Mouse (Mus musculus) ovary, postnatal 14 days (tissue): ENCODE measurements around the gene Snapc5.
"Not testable (repeated sequence)": the region's sequence is repeated elsewhere in the genome, so short reads cannot be mapped to it uniquely, and the experiment has no call there.

Experiments used
- DNase-seq: peaks from one replicate; pipeline ENCODE4 v3.0.0; 2022; ENCODE audit warnings: low spot score

Snapc5 gene

DNA sequence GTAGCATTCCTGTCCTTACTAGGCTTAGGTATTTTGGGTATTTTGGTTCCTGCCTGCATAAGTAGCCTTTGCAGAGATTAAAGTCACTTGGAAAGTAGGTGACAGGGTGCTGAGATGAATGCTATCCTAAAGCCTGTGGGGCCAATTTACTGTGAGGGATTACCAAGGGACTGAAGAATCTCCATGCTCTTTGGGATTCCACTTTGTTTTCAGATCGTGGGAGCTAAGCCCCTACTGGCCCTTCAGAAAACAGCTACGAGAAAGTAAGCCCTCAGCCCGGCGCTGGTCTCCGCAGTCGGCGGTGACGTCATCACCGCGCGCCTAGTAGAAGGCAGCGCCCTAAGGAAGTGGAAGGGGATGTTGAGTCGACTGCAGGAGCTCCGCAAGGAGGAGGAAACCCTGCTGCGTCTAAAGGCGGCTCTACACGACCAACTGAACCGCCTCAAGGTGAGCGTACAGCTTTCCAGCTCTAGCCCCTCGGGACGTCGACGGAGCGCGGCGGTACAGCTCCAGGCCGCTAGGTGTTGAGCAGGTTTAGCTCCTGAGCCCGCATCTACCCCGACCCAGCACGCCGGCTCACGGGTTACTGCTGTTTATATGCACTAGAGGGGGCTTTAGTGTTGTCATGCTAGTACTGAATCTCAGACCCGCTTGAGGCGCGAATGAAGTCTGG is at the start of gene Snapc5:
Snapc5 (plus strand) TSS at position 301 of the 673 bp plus-strand sequence.
- DNase-seq = peak; percentile 83

DNA sequence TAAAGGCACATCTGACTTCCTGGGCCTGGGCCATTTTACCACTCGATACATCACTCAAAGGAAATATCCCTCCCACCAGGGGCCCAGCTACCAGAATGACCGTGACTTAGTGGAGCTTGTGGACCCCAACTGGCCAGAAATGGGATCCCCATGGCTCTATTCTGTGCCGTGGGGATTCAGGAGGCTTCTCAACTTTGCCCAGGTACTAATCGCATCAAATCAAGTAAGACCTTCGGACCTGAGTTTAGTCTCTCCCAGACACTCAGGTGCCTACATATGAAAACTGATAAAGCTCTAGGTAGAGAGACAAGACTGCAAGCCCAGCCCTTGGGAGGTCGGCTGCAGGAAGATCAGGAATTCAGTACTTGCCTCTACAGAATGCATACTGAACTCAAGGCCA is 47.5 kb upstream of the Snapc5 start:
- DNase-seq = no peak

DNA sequence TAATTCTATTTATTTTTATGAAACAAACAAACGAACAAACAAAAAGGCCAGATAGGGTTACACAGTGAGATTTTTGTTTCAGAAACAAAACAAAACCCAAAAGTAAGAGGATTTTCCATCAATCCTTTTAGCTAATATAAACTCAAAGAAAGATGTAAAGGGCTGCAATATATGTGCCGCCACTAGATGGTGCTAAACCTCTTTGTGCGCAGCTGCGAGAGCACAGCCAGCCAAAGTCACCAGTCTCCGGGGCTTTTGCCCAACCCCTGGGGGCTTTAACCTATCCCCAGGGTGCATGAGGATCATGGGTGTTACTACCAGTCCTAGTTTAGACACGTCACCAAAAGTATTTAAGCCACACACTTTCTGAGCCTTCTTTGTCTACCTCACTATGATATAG is 40.2 kb upstream of the Snapc5 start:
- DNase-seq = peak; percentile 39

DNA sequence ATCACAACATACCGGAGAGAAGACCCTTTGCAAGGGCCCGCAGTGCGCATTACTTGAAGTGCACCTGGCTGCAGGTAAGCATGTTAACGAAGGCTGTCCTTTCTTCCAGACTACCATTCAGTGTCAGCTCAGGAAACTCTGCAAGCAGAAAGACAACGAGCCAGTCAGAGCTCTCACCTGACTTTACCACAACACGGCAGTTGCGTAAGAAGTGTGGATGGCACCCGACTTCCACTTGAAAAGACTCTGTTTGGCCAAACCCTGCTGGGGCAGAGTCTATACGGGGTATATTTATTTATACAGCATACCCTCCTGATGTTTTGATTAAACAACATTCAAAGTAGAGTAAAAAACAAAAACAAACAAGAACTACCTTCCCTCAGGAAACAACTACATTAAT is 39.2 kb upstream of the Snapc5 start:
- DNase-seq = no peak

DNA sequence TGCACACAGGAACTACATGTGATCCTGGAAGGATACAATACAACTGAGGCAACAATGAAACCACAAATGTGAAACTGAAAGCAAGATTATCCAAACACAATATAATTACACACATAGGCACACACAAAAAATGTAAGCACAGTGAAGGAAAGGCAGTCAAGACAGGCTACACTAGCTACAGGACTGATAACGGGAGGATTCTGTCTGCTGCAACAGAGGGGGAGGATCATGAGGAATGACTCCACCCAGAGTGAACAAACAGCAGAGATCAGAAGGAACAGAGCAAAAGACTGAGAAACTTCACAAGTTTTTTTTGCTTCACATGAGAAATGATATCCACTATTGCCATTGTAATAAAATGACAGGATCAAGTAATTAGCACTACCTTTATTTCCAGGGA is 22.4 kb upstream of the Snapc5 start:
- no peak for DNase-seq

DNA sequence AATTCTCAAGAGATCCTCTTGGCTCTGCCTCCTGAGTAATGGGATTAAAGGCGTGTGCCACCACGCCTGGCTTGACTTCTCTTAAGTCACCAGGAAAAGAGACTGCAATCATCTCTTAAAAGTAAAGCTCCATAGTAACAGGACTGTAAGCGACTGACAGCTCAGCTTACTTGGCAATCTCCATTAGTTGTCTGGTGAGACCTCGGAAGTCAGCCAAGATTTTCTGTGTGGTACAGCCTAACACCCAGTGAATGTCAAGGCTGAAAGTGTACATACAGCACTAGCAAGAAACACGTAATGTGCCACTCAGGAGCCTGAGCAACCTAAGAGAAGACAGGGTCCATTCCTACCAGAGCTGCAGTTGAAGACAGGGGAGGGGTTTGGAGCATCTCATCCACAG is 18.6 kb upstream of the Snapc5 start:
- DNase-seq = no peak

DNA sequence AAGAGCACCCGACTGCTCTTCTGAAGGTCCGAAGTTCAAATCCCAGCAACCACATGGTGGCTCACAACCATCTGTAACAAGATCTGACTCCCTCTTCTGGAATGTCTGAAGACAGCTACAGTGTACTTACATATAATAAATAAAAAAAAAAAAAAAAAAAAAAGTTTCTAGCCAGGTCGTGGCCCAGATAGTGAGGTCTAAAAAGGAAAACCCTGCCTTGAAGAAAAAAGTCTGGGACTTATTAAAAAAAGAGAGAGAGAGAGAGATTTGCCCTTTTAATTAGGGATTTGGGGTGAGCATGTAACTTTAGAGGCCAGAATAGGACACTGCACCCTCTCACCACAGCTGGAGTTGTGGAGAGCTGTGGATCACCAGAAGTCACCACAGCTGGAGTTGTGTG is 9.1 kb upstream of the Snapc5 start:
- not testable (repeated sequence) for DNase-seq

DNA sequence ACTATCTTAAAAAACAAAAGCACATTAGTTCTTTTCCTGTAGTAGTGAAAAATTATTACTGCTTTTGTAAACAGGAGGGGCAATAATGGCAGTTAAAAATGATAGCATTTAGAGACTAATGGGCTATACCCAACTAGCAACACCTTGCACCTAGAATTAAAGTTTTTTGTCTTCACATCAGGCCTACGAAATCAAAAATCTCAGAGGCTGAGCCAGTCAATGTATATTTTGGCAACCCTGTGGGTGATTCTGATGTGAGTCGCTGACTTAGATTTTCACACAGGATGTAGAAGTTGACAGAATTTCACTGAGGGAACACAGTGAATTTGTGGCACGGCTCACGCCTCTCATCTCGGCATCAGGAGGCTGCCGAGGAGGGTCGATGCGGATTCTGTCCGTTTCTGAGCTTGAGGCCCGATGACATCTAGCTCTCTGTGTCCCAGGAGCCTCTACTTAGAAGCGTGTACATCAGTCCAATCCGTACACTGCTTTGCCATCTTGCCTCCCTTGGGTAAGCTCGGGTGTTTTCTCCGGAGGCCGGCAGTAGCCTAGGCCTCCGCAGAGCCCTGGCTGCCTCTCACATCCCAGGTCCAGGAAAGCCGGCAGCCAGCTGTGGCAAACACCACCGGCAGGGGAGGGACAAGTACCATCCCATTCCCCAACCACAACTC is 6.8 kb upstream of the Snapc5 start:
- DNase-seq = no peak

DNA sequence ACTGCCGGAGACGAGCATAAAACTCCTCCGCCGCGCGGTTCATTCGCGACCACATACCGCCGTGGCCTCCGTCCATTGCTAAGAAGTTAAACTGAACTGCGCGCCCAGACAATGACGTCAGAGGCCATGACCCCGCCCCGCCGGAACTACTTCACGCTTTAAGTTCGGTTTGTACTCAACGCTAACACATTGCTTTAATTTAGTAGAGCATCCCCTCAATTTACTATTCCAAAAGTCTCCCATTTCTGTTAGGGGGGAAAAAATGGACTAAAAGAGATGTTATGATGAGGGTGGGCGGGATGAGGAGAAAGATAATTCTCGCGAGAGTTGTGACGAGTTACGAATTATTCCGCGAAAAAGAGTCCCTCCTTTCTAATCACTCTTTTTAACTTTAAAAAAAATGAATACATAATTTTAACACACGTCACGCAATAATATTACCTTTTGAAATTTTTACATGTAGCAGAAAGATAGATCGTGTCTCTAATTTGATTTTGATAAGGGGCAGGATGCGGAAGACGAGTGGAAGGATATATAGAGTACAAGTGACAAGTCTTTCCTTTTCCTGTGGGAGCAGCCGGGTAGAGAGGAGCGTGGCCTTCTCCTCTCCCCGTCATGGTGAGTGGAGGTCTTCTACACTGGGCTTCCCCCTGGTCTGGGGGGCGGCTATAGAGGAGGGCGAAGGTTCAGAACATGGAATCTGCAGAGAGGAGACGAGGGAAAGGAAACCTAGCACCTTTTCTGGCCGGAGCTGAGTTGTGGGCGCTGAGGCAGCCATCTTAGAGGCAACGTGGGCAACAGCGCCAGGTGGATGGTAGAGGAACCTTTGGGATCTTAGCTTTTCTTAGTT is 6.0 kb upstream of the Snapc5 start, which contains the start of the genes Zwilch and Rpl4:
Zwilch (minus strand) TSS at position 289 of the 850 bp plus-strand sequence.
Rpl4 (plus strand) TSS at position 560 of the 850 bp plus-strand sequence.
- DNase-seq = peak; percentile 66

DNA sequence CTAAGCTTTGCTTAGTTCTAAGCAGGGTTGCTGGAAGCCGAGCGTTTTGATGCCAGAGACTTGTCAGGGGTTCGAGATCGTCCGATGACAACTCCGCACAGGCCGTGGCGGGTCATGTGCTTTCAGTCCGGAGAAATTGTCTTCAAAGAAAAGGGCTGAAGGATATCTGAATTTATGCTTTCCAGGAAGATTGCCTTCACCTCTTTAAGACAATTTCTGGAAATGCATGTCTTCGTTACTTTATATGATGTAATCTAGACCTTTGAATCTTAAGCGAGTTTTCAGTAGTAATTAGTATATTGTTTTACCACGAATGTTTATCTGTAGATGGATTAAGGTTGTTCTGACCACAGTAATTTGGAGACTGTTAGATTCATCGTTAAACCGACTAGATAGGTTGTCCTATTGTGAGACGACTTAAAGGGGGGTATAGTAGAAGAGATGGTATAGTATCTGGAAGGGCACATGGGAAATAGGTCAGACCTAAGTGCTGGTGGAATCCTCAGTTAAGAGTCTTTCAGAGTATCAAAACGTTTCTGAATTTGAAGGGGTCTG is 5.3 kb upstream of the Snapc5 start:
- DNase-seq = no peak

DNA sequence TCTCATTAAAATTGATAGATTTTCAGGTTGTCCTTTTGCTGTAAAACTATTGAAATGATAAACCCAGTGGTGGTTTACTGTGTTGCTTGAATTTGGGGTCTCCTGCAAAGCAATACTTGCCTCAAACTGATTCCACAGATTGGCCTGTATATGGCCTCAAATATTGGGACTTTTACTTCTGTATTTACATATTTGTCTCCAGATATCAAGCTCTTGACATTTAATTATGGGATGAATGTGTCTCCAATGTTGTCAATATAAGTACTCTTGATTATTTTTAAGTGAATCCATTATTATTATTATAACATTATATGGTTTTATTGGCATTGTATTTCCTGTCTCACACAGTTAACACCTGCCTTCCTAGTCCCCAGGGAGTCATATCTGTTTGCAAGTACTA is 4.7 kb upstream of the Snapc5 start:
- no peak for DNase-seq

DNA sequence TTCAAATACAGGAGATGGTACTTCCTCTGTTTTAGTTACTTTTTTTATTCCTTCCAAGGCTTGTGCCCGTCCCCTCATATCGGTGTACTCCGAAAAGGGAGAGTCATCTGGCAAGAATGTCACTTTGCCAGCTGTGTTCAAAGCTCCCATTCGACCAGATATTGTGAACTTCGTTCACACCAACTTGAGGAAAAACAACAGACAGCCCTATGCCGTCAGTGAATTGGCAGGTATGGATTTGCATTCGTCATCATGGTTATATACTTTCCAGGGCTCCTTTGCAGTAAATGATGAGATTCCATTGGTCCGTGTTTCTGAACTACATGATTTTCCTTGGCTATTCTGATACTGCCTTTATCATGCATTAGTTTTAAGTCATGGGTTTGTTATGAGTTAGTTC is 4.3 kb upstream of the Snapc5 start:
- DNase-seq = no peak

DNA sequence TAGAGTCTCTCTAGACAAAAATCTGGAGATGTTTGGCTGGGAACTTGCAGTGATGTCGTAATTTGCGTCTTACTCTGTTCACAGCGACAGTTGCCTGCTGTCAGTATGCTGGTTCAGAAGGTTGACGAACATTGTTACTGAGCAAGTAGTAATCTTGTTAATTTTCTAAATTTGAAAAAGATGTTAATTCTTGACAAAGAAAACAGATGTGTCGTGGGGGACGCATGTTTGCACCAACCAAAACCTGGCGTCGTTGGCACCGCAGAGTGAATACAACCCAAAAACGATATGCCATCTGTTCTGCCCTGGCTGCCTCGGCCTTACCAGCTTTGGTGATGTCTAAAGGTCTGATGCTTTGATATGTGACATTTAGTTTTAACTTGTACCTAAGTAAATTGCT is 3.7 kb upstream of the Snapc5 start:
- no peak for DNase-seq

DNA sequence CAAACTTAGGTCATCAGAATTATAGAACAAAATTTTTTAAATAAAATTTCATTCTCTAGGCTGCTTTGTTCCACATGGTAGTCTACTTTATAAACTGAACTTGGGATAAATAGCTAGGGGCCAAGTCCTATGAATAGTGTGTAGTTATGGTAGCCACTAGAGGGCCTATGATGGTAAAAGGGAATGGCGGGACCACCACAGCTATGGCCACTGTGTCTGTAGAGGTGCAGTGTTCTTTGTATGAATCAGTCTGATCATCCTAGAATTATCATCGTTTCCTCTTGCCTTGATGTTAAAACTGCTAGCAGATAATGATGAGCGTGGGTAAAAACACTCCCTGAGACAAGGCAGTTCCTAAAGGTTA is 482 bp upstream of the Snapc5 start:
- no peak for DNase-seq

DNA sequence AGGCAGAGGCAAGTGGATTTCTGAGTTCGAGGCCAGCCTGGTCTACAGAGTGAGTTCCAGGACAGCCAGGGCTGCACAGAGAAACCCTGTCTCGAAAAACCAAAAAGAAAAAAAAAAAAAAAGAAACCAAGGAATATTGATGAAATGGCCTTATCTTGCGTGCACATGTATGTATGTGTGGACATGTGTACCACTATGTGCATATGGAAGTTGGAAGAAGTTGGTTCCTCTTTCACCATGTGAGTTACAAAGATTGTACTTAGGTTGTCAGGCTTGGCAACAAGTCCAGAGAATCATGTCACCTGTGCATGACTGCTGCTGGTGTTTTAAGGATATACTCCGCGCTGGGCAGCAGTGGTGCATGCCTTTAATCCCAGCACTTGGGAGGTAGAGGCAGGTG is 4.2 kb downstream of the Snapc5 start:
- DNase-seq = not testable (repeated sequence)

DNA sequence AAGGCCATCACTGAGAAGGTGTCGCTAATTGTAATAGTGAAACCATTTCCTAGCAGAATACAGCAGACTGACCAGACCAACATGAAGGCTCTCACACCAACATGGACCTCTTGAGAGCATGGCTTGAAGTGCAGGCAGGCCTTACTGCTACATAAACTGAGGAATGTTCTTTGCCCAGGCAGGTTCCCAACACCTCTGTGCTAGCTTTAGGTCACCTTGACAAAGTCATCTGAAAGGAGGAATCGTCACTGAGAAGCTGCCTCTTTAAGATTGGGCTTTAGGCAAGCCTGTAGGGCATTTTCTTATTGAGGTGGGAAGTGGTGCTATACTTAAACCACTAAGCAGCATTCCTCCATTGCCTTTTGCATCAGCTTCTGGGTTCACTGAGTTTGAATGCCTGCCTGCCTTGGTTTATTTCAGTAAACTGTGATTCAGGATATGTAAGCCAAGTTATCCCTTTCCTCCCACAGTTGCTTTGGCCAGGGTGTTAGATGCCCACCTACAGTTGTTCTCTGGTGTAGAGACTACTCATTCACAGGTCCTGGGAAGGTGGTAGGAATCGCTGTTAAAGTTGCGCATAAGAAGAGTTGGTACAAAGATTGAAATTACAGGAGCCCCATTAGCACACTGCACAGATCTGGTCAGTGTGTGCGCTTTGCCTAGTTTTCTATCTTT is 5.2 kb downstream of the Snapc5 start:
- no peak for DNase-seq

DNA sequence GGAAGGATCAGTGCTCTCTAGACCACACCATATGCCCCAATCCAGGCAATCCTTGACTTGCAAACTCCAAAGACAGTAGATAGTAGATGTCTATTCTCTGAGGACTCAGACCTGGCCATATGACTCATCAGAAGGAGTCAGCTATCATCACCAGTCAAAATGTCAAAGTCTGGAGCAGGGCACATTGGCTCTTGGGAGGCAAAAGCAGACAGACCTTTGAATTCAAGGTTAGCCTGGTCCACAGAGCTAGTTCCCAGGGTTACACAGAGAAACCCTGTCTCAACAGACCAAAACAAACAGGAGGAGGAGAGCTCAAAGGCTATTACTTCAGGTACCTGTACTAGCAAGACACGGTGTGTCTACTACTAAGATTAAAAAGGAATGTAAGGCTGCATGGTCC is 14.8 kb downstream of the Snapc5 start:
- DNase-seq = no peak

DNA sequence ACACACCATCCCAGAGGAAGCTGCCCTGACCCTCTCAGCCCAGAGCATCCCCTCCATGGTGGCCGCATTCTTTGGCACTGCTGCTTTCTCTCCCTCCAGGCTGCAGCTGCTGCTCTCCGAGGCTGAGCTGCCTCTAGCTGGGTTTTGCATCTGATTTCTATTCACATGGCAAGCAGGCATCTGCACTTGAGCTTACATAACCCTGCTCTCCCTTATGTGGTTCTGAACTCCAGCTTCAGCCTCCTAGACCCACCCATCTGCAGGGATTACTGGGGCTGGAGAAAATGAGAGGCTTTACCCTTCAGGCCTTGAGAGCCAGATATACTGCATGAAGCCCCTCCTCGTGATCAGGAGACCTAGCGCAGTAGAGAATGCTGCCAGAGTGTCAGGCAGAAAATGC is 16.5 kb downstream of the Snapc5 start:
- DNase-seq = no peak

DNA sequence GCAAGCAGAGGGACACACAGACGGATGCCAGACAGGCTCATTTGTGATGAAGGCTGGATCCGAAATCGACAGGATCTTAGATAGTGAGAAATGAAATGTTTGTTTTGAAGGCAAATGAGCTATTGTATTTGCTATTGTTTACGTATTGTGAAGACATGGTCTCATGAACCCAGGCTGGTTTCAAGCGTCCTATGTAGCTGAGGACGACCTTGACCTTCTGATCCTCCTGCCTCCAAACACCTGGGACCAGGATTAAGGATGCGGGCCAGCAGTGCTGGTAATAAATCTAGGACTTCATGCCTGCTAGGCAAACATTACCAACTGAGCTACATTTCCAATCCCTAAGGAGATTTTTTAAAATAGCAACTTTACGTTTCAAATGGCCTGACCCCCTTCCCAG is 18.4 kb downstream of the Snapc5 start:
- DNase-seq = no peak

DNA sequence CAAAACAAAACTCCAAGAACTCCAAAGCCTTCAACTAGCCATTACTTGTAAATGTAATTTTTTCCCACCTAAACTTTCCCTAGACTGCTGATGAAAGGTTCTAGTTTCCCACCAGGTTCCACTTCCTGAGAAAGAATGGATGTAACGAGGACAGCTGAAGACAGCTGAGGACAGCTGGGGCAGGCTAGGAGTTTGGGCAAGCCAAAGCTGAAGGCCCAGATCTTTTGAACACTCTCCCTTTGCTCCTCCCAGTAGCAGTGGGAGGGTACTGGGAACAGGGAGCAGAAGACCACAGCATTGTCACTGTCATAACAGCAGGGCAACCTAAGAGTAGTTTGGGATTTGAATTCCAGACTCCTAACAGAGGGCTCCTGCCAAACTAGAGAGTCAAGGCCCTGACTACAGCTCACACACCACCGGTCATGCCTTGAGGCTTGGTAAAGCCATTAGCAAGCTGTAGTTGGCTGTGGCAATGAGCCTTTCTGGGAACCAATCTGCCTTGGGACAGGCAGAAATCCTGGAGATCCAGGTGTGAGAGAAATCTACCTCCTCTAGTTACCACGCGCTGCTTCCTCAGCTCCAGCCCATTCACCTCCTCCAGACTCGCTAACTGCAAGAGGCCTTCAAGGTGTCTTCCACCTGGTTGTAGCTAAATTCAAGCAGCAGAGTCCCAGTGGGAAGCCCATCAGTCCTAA is 19.1 kb downstream of the Snapc5 start:
- DNase-seq = no peak

DNA sequence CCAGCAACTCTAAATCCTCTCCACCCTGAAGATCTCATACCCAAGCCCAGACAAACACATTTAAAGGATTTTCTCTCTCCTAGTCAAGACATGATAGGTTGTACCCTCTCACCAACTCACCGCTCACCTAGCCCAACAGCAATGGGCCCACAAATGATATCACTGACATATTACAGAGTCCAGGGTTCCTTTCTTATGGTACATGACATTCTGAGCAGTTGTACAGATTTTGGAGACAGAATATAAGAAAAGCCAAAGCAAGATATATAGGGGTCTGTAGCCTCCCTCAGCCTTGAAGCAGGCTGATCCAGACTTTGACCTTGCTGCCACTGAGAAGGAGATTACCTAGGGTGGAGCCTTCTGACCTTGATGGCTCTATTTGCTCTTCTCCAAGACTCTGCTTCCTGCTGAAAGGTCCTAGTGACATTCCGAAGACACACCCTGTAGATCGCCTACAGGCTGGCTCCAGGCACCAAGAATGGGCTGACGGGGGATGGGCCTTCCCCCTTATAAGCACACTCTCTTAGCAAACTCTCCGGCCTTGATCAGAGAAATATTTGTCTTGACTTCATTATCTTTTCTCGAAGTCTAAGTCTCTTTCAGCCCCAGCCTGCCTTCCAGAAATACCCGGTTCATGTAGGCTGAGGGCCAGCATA is 19.8 kb downstream of the Snapc5 start:
- DNase-seq = not testable (repeated sequence)
